Mouse (Mus musculus) embryonic facial prominence, embryonic 11.5 days (tissue): ENCODE measurements around the gene Rhbdl3. TPM values are rescaled to one million over a fixed set of nuclear protein-coding genes. Genes with fewer than 3 reads are reported as not detected.
A peak's percentile ranks its signal among the peaks of the same experiment; 100 is the strongest.

Source experiments
- ATAC-seq: fragments of 200-750 bp; cut with Nextera tagmentation; replicated peaks from 2 replicates; pipeline ENCODE4 v1.8.0; 2017; ENCODE audit warnings: low read depth; ENCODE audit not compliant: insufficient number of reproducible peaks, low FRiP score, low TSS enrichment
- DNase-seq: peaks from one replicate; pipeline ENCODE4 v3.0.0-alpha.2; 2015; ENCODE audit warnings: low spot score
- H3K27ac ChIP-seq: fragments of 300-500 bp; sonication (generic); replicated peaks from 2 replicates; pipeline ENCODE4 v1.5.1; 2014; ENCODE audit warnings: mild to moderate bottlenecking, low read depth, low read length, control low read depth
- H3K27me3 ChIP-seq: fragments of 300-500 bp; sonication (generic); 2 replicates; pipeline ENCODE4 v1.6.1; 2014; ENCODE audit warnings: mild to moderate bottlenecking, low read length, moderate library complexity, mixed read lengths; ENCODE audit not compliant: control insufficient read depth, insufficient read depth
- H3K36me3 ChIP-seq: fragments of 300-500 bp; sonication (generic); replicated peaks from 2 replicates; pipeline ENCODE4 v1.6.1; 2014; ENCODE audit warnings: low read depth, mild to moderate bottlenecking, low read length, moderate library complexity, mixed read lengths; ENCODE audit not compliant: control insufficient read depth, insufficient read depth
- H3K4me1 ChIP-seq: fragments of 300-500 bp; sonication (generic); 2 replicates; pipeline ENCODE4 v1.6.1; 2014; ENCODE audit warnings: low read length, mixed read lengths; ENCODE audit not compliant: control insufficient read depth, insufficient read depth
- H3K4me2 ChIP-seq: fragments of 300-500 bp; sonication (generic); 2 replicates; pipeline ENCODE4 v1.6.1; 2014; ENCODE audit warnings: low read depth, mild to moderate bottlenecking, control low read depth, low read length, moderate library complexity
- H3K4me3 ChIP-seq: fragments of 300-500 bp; sonication (generic); 2 replicates; pipeline ENCODE4 v1.5.1; 2014; ENCODE audit warnings: low read depth, low read length, control low read depth
- H3K9ac ChIP-seq: fragments of 300-500 bp; sonication (generic); replicated peaks from 2 replicates; pipeline ENCODE4 v1.6.1; 2014; ENCODE audit warnings: mild to moderate bottlenecking, control low read depth, low read length
- H3K9me3 ChIP-seq: fragments of 300-500 bp; sonication (generic); replicated peaks from 2 replicates; pipeline ENCODE4 v1.6.1; 2016; ENCODE audit warnings: mild to moderate bottlenecking, low read length, inconsistent platforms, mixed read lengths; ENCODE audit not compliant: control insufficient read depth
- WGBS: fragments of 180-500 bp; shearing (Covaris S2); extraction: QIAGEN DNeasy Blood & Tissue Kit; methylation state at CpG from one replicate; pipeline ENCODE4 v1.1.7; 2014; 5-methylcytosine and 5-hydroxymethylcytosine counted together
- polyA plus RNA-seq: library from polyadenylated mRNA; unstranded; fragments of >200 nt; fragmentation: Nextera tagmentation; extraction: Ambion mirVana; gene quantifications from 2 replicates; pipeline ENCODE4 v1.2.1, GENCODE M21; 2014

The Rhbdl3 gene
- polyA plus RNA-seq, 1 experiment from 2014 or later, result 3.2 TPM

GRCm38 (mm10) chr11:80289701-80290445 is 10.8 kb upstream of the Rhbdl3 start:
- Histone ChIP-seq H3K27ac (no peak overlapping the region), H3K4me3 (peak overlapping the region; percentile 21), H3K36me3 (no peaks in the 10 kb centered on the region), H3K9ac (0 out of 2 replicates have a peak overlapping the region, but pooled peaks have one; percentile 6), H3K27me3 (0 out of 2 replicates have a peak, but pooled peaks cover 2% of the 10 kb centered on the region), H3K4me1 (no peaks in the 10 kb centered on the region), H3K4me2 (peak overlapping the region; percentile 52), H3K9me3 (no peaks in the 10 kb centered on the region)
- ATAC-seq, result peak; percentile 57; the same call in 1 of the 2 replicates
- DNase-seq, result peak; percentile 65
- 4% methylated on average over 23 of the region's 23 CpGs for WGBS

GRCm38 (mm10) chr11:80291004-80291403 is 9.7 kb upstream of the Rhbdl3 start:
- H3K4me3 ChIP-seq, result no peak overlapping the region
- H3K4me2 ChIP-seq, result no peak overlapping the region
- DNase-seq (no peak), ATAC-seq (no peak)
- no peak overlapping the region for H3K9ac ChIP-seq
- WGBS, result 73% methylated on average over 2 of the region's 2 CpGs
- no peaks in the 10 kb centered on the region for H3K36me3 ChIP-seq
- H3K9me3 ChIP-seq, result no peaks in the 10 kb centered on the region
- peaks cover 5% of the 10 kb centered on the region; the same call in 1 of the 2 replicates for H3K27me3 ChIP-seq
- no peak overlapping the region for H3K27ac ChIP-seq
- H3K4me1 ChIP-seq, result no peaks in the 10 kb centered on the region

- Histone ChIP-seq H3K9me3 (no peaks in the 10 kb centered on the region), H3K4me3 (no peak overlapping the region), H3K27me3 (peaks cover 5% of the 10 kb centered on the region; the same call in 1 of the 2 replicates), H3K27ac (no peak overlapping the region), H3K4me2 (no peak overlapping the region), H3K9ac (no peak overlapping the region), H3K36me3 (no peaks in the 10 kb centered on the region), H3K4me1 (no peaks in the 10 kb centered on the region)
- ATAC-seq, result no peak; the same call in 1 of the 2 replicates
- WGBS, result 58% methylated on average over 7 of the region's 7 CpGs
- DNase-seq, result no peak
These were observed 8.2 kb upstream of the Rhbdl3 start for GRCm38 (mm10) chr11:80292463-80292862.

GRCm38 (mm10) chr11:80295066-80295465 is 5.6 kb upstream of the Rhbdl3 start:
- H3K27me3 ChIP-seq, result peaks cover 13% of the 10 kb centered on the region; the same call in 1 of the 2 replicates
- DNase-seq (no peak), ATAC-seq (no peak)
- no peak overlapping the region for H3K4me2 ChIP-seq
- H3K9ac ChIP-seq, result no peak overlapping the region
- H3K36me3 ChIP-seq, result no peaks in the 10 kb centered on the region
- no peaks in the 10 kb centered on the region for H3K4me1 ChIP-seq
- WGBS, result 13% methylated on average over 9 of the region's 9 CpGs
- H3K9me3 ChIP-seq, result no peaks in the 10 kb centered on the region
- H3K4me3 ChIP-seq, result no peak overlapping the region
- H3K27ac ChIP-seq, result no peak overlapping the region

GRCm38 (mm10) chr11:80295785-80296184 is 4.9 kb upstream of the Rhbdl3 start:
- H3K36me3 ChIP-seq, result no peaks in the 10 kb centered on the region
- no peak overlapping the region for H3K27ac ChIP-seq
- peaks cover 20% of the 10 kb centered on the region for H3K27me3 ChIP-seq
- no peak overlapping the region for H3K4me2 ChIP-seq
- no peaks in the 10 kb centered on the region for H3K9me3 ChIP-seq
- no peak overlapping the region for H3K4me3 ChIP-seq
- no peak overlapping the region for H3K9ac ChIP-seq
- WGBS, result 26% methylated on average over 14 of the region's 14 CpGs
- no peak for DNase-seq
- 0 out of 2 replicates have a peak, but pooled peaks cover 3% of the 10 kb centered on the region for H3K4me1 ChIP-seq
- no peak for ATAC-seq

GRCm38 (mm10) chr11:80299513-80300235 is 1.0 kb upstream of the Rhbdl3 start:
- Histone ChIP-seq H3K27ac (no peak overlapping the region), H3K9me3 (no peaks in the 10 kb centered on the region), H3K4me3 (no peak overlapping the region), H3K4me1 (0 out of 2 replicates have a peak, but pooled peaks cover 5% of the 10 kb centered on the region), H3K9ac (no peak overlapping the region), H3K4me2 (peak overlapping the region; percentile 100; the same call in 1 of the 2 replicates), H3K27me3 (peaks cover 37% of the 10 kb centered on the region), H3K36me3 (no peaks in the 10 kb centered on the region)
- DNase-seq (no peak), ATAC-seq (no peak)
- 5% methylated on average over 12 of the region's 12 CpGs for WGBS

- Histone ChIP-seq H3K4me3 (peak overlapping the region; percentile 68), H3K4me1 (0 out of 2 replicates have a peak, but pooled peaks cover 5% of the 10 kb centered on the region), H3K4me2 (peak overlapping the region; percentile 100), H3K9ac (peak overlapping the region; percentile 63), H3K36me3 (no peaks in the 10 kb centered on the region), H3K27ac (no peak overlapping the region), H3K27me3 (peaks cover 34% of the 10 kb centered on the region), H3K9me3 (no peaks in the 10 kb centered on the region)
- 0% methylated on average over 53 of the region's 53 CpGs for WGBS
- ATAC-seq, result peak; percentile 70
- DNase-seq, result peak; percentile 74
These were observed 769 bp downstream of the Rhbdl3 start for GRCm38 (mm10) chr11:80301316-80302045.
